Mouse (Mus musculus): ENCODE measurements around the gene Bri3. TPM values are rescaled to one million over a fixed set of nuclear protein-coding genes. Genes with fewer than 3 reads are reported as not detected.
"Not testable (repeated sequence)": the region's sequence is repeated elsewhere in the genome, so short reads cannot be mapped to it uniquely, and the experiment has no call there.

Bri3 gene
- total RNA-seq, 2 experiments from 2014 or later, result 180 to 221 TPM

GRCm38 (mm10) chr5:144296090-144296604 is 51.9 kb downstream of the Bri3 start:
- no peak for DNase-seq

DNA sequence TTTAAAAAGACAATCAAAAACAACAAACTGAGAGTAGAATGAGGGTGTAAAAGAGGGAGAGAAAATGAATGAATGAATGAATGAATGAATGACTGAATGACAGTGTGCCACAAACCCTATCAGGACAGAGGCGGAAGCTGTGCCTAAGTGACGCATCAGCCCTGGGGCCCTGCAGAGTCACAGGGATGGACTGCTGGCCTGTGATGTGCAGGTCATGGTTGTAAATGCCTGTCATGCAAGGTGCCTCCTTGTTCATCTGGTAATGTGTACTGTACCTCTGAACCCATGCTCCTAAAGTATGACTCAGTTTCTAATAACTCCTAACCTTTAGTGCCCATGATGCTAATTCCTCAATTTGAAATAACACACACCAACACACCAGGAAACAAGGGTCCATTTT is 58.8 kb downstream of the Bri3 start:
- no peak for DNase-seq

GRCm38 (mm10) chr5:144308929-144309328 is 64.7 kb downstream of the Bri3 start:
- DNase-seq, result no peak

GRCm38 (mm10) chr5:144312183-144312582 is 67.9 kb downstream of the Bri3 start:
- DNase-seq, result no peak

- no peak for DNase-seq
These were observed 69.1 kb downstream of the Bri3 start for GRCm38 (mm10) chr5:144313335-144313734.

DNA sequence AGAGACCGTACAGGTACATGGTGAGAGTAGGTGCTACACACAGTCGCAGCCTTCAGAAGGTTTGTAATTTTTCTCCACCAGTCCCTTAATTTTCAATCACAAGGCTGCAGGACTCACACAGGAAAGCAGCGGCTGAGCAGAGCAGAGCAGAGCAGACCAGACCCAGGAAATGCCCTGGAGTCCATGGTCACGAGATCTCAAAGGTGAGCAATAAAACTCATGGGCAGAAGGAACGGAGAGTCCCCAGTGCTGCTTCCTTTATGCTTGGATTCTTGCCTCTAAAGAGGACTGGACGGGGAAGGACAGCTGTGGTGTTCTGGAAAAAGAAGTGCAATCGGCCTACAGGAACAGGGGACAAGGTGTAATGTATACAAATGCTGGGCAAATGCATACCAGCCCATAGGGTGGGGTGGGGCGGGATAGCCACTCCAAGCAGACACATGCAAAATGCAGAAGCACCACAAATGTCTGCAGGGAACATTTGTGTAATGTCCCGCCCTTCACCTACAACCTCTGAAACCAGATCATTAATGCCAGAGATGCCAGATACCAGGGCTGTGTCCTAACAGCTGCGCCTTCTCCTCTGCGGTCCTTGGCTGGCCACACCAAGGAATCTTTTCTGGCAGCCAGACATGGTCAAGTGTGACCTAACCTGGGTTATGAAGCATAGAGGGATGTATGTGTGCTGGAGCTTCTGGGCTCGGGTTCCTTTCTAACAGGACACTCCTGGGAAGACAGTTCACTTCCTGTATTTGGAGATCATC is 70.7 kb downstream of the Bri3 start:
- DNase-seq, result no peak

DNA sequence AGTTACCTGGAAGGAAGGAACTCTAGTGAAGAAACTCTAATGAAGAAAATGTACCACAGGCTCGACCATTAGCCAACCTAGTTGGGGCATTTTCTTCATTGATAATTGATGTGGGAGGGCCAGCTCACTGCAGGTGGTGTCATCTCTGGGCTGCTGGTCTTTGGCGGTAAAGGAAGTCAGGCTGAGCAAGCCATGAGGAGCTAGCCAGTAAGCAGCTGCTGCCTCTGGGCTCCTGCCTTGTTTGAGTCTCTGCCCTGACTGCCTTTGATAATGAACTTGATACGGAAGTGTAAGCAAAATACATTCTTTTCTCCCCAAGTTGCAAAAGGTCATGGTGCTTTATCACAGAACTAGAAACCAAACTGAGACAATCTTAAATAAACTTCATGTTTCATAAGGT is 72.2 kb downstream of the Bri3 start:
- no peak for DNase-seq

DNA sequence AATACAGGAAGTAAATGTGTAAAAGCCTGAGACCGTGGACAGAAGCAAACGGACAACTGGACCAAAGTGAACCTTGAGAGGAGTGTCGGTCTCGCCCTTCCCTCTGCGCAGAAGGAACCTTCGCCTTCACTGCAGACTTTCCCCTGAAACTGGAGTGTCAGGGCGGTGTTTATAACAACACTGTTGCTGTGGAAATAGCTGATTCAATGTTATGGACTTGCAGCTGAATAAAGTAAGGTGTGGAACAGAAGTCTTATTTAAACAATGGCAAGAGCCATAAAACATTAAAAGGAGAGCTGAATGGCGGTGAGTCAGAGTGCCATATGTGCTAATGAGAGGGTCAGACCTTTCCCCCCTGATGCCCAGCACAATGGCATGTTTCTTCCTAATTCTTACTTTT is 73.2 kb downstream of the Bri3 start:
- no peak for DNase-seq

DNA sequence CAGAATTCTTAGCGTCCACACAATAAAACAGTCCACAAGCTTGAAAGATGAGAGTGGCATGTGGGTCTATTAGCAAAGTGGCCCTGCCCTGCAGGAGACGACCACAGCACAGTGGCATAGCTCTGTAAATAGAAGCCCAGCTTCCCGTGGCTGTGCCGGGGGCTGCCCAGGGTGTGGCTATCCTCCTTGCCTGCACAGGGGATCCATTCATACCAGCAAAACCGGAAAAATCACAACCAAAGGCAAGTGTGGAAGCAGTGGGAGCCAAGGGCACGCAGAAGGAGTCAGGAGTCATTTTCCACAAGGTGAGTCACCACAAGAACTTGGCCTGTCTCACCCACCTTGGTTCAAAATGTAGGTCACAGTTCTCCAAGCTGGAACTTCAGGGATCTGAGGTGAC is 74.0 kb downstream of the Bri3 start:
- no peak for DNase-seq

GRCm38 (mm10) chr5:144321681-144322080 is 77.4 kb downstream of the Bri3 start:
- DNase-seq, result peak; percentile 29

- DNase-seq, result no peak
These were observed 78.5 kb downstream of the Bri3 start for GRCm38 (mm10) chr5:144322717-144323116.

- DNase-seq, result no peak
These were observed 89.8 kb downstream of the Bri3 start for GRCm38 (mm10) chr5:144334010-144334409.

- DNase-seq, result not testable (repeated sequence)
These were observed 91.1 kb downstream of the Bri3 start for GRCm38 (mm10) chr5:144335357-144335756.

DNA sequence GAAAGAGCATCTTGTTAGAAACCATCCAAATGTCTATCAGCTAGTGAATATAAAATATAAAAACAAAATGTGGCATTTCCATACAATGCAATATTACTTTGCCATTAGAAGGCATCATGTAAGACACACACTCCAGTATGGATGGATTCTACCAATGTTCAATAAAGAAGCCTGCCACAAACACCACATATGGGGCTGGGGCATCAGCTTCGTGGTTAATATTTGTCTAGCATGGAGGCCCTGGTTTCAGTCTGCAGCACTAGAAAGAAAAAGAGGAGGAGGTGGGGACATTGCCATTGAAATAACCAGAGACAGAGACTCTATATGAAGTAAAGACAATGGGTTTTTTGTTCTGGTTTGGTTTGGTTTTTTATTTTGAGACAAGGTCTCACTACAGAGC is 94.5 kb downstream of the Bri3 start:
- DNase-seq, result no peak

DNA sequence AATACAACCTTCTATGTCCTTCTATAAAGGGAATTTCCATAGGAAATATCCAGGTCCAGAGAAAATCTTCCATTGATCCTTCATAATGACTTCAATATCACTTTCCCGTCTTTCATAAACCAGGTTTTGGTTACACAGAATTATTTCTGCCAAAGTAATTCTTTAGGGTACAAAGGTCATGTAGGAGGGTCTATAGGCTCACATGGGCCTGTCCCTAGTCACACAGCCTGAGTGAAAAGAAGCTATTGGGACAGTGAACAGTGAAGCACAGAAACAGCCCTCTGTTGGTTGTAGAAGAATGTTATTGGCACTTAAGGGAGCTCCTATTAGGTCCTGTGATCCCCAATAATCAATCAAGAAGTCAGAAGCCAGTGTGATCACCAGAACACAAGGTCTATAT is 96.8 kb downstream of the Bri3 start:
- DNase-seq, result no peak

DNA sequence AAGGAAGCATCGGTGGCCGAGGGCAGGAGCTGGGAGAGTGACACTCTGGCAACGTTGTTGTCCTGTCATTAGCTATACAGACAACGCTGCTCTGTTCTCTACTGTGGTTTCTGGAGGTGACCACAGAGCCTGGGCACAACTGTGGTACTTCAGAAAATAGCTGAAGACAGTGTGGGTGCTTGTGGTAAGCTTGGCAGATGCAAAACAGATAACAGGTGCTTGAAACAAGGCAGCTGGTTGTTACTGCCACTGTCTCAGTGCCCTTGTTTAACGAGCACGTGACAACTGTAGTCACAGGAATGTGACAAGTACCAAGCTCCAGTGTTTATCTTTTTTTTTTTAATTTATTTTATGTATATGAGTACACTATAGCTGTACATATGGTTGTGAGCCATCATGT is 100.4 kb downstream of the Bri3 start:
- no peak for DNase-seq

- DNase-seq, result no peak
These were observed 106.9 kb downstream of the Bri3 start for GRCm38 (mm10) chr5:144351185-144351584.

GRCm38 (mm10) chr5:144352250-144353047 is 108.2 kb downstream of the Bri3 start:
- no peak for DNase-seq

- no peak for DNase-seq
These were observed 112.7 kb downstream of the Bri3 start for GRCm38 (mm10) chr5:144356776-144357455.

DNA sequence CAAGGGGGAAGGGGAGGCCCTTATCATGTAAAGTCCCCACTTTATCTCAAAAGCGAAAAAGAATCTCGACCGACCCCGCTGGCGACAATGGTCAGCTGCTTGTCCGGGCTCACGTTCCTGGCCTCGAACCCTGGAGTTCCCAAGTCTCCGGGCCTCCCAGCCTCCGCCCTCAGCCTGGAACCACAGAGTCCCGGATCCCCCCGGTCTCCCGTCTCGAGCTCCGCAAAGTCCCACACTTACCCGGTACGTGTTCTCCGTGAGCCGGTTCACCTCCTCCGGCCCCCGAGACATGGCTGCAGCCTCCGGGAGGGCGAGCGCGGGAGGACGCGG is 113.3 kb downstream of the Bri3 start:
- no peak for DNase-seq

DNA sequence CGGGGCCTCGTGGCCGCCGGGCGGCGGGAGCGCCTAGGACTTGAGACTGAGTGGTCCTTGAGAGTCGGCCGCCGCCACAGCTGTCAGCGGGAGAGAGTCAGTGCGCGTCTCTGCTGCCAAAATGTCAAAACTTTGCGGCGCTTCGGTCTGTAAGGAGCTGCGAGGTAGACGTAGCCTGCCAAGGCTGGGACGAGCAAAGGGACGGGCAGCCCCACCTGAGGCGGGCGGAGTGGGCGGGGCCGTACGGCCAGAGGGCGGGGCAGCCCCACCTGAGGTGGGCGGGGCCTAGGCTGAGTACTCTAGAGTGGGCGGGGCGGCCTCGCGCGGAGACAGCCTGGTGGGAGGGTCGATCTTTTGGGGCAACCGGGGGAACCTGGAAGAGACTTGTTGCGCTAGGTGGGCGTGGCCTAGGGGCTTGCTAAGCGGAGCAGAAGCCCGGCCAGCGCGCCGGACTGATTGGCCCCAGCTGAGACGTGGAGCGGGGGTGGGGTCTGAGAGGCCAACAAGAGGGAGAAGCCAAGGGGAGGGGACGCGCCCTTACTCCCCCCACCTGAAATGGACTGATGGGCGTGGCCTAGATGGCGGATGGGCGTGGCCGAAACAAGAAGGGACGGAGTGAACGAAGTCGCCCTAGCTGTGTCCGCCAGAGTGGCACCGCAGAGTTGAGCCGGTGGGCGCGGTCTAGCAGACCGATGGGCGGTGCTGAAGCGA is 113.8 kb downstream of the Bri3 start, which contains the start of gene Baiap2l1:
TSS of gene Baiap2l1 (minus strand) at position 232 of the 711 bp plus-strand sequence.
- DNase-seq, result peak; percentile 94

DNA sequence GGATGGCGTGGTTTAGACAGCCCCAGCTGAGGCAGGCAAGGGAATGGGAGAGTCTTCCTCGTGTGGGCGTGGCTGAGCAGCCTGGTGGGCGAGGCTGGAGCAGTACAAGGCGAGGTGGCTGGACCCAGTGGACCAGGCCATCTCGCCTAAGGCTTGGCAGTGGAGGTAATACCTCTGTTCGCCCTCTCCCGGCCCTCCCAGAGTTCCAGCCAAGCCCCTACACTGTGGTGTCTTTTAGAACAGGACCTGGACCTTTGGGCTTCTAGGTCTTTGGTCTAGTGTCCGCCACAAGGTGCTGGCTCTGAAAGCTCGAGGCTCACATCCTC is 114.3 kb downstream of the Bri3 start:
- no peak for DNase-seq

- DNase-seq, result no peak
These were observed 115.6 kb downstream of the Bri3 start for GRCm38 (mm10) chr5:144359886-144360285.

Measured in heart, postnatal 4 days (tissue).